Mouse (Mus musculus): Measurements from ENCODE around the gene Tmem176a. TPM values are rescaled to one million over a fixed set of nuclear protein-coding genes. Genes with fewer than 3 reads are reported as not detected.
A peak's percentile ranks its signal among the peaks of the same experiment; 100 is the strongest.
"Not testable (repeated sequence)": the region's sequence is repeated elsewhere in the genome, so short reads cannot be mapped to it uniquely, and the experiment has no call there.

The Tmem176a gene
- polyA plus RNA-seq, 1 experiment from 2014 or later = 37.4 TPM

DNA sequence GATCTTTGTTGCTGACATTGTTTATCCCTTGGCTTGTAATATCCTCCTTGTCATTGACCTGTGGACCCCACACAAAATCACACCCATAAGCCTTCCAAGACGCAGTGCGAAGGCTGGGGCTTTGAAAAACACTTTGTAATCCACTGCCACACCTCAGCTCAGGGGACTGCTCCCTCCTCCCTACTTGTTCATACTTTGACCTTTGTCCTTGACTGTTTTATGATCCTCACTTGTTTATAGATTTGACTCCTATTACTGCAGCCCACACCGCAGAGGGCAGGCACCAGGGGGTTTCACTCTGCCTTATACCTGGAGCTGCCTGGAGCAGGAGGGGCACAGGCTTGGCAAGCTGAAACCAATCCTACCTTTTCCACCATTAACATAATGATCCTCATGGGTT, 24.0 kb downstream of the Tmem176a start:
- Histone ChIP-seq H3K9me3 (no peaks in the 10 kb centered on the region), H3K27me3 (no peaks in the 10 kb centered on the region; the same call in 1 of the 2 replicates), H3K4me3 (replicated peaks) (no peak overlapping the region), H3K9ac (replicated peaks) (no peak overlapping the region), H3K4me1 (replicated peaks) (peaks cover 14% of the 10 kb centered on the region), H3K27ac (0 out of 2 replicates have a peak overlapping the region, but pooled peaks have one; percentile 23), H3K4me2 (no peak overlapping the region), H3K36me3 (no peaks in the 10 kb centered on the region)
- no peak for ATAC-seq (ENCODE audit: insufficient number of reproducible peaks, insufficient read depth, low FRiP score, low TSS enrichment, low read depth)
- WGBS = 20% methylated on average over 3 of the region's 3 CpGs

DNA sequence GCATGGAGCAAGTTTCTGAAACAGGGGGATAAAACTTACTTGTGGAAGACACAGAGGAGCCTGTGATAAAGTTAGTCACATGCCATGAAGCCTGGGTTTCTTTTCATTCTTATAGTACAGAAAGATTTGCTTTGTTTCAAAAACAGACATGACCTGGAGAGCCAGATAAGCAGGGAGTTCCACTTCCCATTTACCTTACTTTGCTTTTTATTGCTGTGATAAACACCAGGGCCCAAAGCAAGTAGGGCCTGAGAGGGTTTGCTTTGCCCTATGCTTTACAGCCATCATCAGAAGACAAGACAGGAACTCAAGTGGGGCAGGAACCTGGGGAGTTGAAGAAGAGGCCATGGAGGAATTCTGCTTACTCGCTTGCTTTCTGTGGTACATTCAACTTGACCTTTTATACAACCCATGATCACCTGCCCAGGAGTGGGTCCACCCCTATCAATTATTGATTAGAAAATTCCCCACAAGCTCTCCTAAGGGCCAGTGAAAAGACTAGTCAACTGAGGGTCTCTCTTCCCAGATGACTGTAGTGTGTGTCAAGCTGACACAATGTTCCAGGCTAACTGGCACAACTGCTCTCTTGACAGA, 24.5 kb downstream of the Tmem176a start:
- H3K4me3 ChIP-seq (replicated peaks) = no peak overlapping the region
- 59% methylated on average over 1 of the region's 1 CpGs for WGBS
- no peaks in the 10 kb centered on the region for H3K9me3 ChIP-seq
- no peak for ATAC-seq (ENCODE audit: insufficient number of reproducible peaks, insufficient read depth, low FRiP score, low TSS enrichment, low read depth)
- H3K36me3 ChIP-seq = no peaks in the 10 kb centered on the region
- H3K4me1 ChIP-seq (replicated peaks) = peaks cover 11% of the 10 kb centered on the region
- no peak overlapping the region for H3K4me2 ChIP-seq
- 0 out of 2 replicates have a peak overlapping the region, but pooled peaks have one; percentile 23 for H3K27ac ChIP-seq
- H3K9ac ChIP-seq (replicated peaks) = no peak overlapping the region
- H3K27me3 ChIP-seq = no peaks in the 10 kb centered on the region; the same call in 1 of the 2 replicates

DNA sequence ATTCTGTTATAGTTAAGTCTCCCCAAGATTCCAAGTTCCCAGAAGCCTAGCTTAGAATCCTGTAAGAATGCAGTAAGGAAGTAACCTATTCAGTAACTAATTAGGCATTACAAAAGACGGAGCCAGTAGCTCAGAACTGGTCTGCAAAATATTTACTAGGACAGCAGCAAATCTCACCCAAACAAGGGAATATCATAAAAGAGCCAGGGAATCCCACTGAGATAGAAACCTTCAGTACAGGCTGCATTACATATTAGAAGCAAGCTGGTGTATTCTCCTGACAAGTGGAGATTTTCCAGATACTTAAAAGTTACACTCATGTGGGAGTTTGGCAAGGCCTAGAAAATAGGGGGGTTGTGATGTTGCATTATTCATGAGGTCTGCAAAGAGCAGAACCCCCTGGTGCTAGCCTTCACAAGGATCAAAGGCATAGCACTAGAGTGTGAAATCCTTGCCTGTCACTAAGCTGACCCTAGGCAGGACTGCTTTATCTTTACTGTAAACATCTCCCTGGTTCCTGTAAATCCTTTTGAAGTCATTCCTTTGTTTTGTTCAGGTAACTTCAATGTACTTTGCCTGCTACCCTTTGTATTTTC, 25.7 kb downstream of the Tmem176a start:
- H3K27ac ChIP-seq; H3K9ac ChIP-seq (replicated peaks); H3K4me2 ChIP-seq; H3K9me3 ChIP-seq; H3K4me3 ChIP-seq (replicated peaks); H3K36me3 ChIP-seq; ATAC-seq (ENCODE audit: insufficient number of reproducible peaks, insufficient read depth, low FRiP score, low TSS enrichment, low read depth); H3K4me1 ChIP-seq (replicated peaks); H3K27me3 ChIP-seq: not testable (repeated sequence)
- 14% methylated on average over 1 of the region's 1 CpGs for WGBS

DNA sequence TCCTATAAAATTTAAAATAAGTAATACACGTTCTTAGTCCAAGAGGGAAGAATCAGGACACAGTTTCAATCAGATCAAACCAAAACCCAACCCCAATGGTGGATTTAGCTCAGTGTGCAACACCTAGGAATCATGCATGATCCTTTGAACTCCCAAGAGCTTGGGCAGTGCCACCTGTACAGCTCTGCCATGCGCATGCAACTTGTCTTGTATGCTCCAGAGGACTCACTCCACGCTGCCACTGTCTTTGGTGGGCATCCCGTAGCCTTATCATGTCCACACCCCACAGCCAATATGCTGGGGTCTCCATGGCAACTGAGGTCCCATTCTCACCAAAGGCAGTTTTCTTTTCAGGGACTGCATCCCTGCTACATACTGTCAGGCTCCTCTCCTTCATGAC, 26.4 kb downstream of the Tmem176a start:
- no peaks in the 10 kb centered on the region for H3K36me3 ChIP-seq
- 72% methylated on average over 4 of the region's 4 CpGs for WGBS
- H3K9me3 ChIP-seq = no peaks in the 10 kb centered on the region
- no peak overlapping the region for H3K27ac ChIP-seq
- H3K4me2 ChIP-seq = no peak overlapping the region
- H3K4me1 ChIP-seq (replicated peaks) = peaks cover 9% of the 10 kb centered on the region
- no peaks in the 10 kb centered on the region; the same call in 1 of the 2 replicates for H3K27me3 ChIP-seq
- H3K4me3 ChIP-seq (replicated peaks) = no peak overlapping the region
- no peak for ATAC-seq (ENCODE audit: insufficient number of reproducible peaks, insufficient read depth, low FRiP score, low TSS enrichment, low read depth)
- no peak overlapping the region for H3K9ac ChIP-seq (replicated peaks)

DNA sequence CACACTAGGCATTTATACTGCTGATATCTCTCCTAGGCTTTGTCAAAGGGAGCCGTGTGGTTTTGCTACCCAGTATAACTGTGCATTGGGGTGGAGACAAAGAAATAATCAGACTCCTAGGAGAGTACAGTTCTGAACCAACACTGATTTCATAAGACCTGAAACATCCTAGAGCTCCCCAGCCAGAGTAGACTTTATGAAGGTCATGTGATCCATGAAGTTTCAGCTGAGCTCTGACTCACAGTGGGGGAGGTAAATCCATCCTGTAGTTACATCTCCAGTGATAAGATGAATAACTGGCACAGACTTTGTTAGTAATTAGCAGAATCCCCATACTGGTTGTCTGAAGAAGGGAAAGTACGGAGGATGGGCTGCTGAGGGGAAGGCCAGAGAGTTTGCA, 29.1 kb downstream of the Tmem176a start:
- Histone ChIP-seq H3K4me3 (replicated peaks) (no peak overlapping the region), H3K4me2 (no peak overlapping the region), H3K4me1 (replicated peaks) (peaks cover 6% of the 10 kb centered on the region), H3K36me3 (no peaks in the 10 kb centered on the region), H3K27ac (no peak overlapping the region), H3K27me3 (no peaks in the 10 kb centered on the region; the same call in 1 of the 2 replicates), H3K9ac (replicated peaks) (no peak overlapping the region), H3K9me3 (no peaks in the 10 kb centered on the region)
- no peak for ATAC-seq (ENCODE audit: insufficient number of reproducible peaks, insufficient read depth, low FRiP score, low TSS enrichment, low read depth)
- WGBS = 85% methylated on average over 2 of the region's 2 CpGs

DNA sequence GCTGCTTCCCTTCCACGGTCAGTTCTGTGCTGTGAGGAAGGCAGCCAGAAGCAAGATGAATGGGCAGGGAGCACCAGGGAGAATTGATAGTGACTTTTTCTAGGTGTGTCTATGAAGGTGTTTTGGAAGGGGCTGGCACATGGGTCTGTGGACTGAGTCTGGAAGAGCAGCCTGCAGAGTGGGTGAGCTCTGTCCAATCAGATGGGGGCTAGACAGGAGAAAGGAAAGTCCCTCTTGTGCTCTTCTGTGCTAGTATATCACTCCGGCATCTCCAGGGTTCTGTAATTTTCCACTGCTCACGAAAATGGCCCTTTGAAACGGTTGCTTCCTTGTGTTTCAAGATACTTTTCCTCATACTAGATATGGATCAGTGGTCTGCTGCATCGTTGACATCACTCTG, 31.9 kb downstream of the Tmem176a start, which contains the start of gene Aoc1:
TSS of gene Aoc1 (plus strand) at position 301 of the 400 bp plus-strand sequence.
- Histone ChIP-seq H3K4me1 (replicated peaks) (no peaks in the 10 kb centered on the region), H3K9me3 (no peaks in the 10 kb centered on the region), H3K4me3 (replicated peaks) (no peak within 1 kb of the TSS), H3K4me2 (no peak within 1 kb of the TSS), H3K27me3 (no peaks in the 10 kb centered on the region; the same call in 1 of the 2 replicates), H3K9ac (replicated peaks) (no peak within 1 kb of the TSS), H3K36me3 (no peaks in the 10 kb centered on the region), H3K27ac (no peak within 1 kb of the TSS)
- 81% methylated on average over 5 of the region's 5 CpGs for WGBS
- ATAC-seq (ENCODE audit: insufficient number of reproducible peaks, insufficient read depth, low FRiP score, low TSS enrichment, low read depth) = no peak

DNA sequence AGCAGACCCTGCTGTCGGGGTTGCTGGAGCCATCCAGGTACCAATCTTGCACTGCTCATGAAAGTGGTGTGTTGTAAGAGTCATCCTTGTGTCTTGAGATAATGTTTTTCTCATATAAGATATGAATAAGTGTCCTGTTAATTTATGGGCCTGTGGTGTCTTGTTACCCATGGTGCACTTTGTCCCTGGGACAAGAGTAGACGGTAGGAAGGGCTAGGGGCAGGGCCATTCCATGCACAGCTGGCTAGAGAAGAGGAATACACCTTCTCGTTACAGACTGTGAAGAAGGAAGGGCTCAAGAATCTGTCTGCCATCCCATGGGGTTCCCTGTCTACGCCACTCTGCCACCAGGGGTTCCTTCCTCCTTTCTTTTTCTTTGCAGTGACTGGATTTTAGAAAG, 33.9 kb downstream of the Tmem176a start:
- 80% methylated on average over 4 of the region's 4 CpGs for WGBS
- Histone ChIP-seq H3K27ac (no peak overlapping the region), H3K4me2 (no peak overlapping the region), H3K9me3 (no peaks in the 10 kb centered on the region), H3K27me3 (no peaks in the 10 kb centered on the region), H3K4me3 (replicated peaks) (no peak overlapping the region), H3K36me3 (no peaks in the 10 kb centered on the region), H3K4me1 (replicated peaks) (no peaks in the 10 kb centered on the region), H3K9ac (replicated peaks) (no peak overlapping the region)
- no peak for ATAC-seq (ENCODE audit: insufficient number of reproducible peaks, insufficient read depth, low FRiP score, low TSS enrichment, low read depth)

DNA sequence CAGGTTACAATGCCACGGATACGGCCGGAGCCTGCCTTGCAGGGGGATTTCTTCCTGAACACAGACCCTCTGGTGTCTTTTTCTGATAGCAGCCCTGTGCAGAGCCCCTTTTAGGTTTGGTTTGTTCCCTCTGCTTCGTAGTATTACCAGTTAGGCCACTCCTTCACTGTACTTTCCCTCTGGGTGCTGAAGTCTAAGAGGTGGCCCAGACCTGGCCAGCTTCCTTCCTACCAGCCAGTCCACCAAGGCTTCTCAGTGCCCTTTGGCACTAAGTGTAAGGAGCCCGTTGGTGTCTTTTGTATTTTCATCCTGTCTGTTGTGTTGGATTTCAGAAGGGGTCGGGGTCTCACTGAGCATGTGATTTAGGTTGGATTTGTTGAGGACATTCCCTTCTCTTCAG, 34.8 kb downstream of the Tmem176a start:
- no peak for ATAC-seq (ENCODE audit: insufficient number of reproducible peaks, insufficient read depth, low FRiP score, low TSS enrichment, low read depth)
- H3K9ac ChIP-seq (replicated peaks) = no peak overlapping the region
- no peaks in the 10 kb centered on the region for H3K9me3 ChIP-seq
- no peaks in the 10 kb centered on the region for H3K36me3 ChIP-seq
- no peaks in the 10 kb centered on the region for H3K27me3 ChIP-seq
- H3K4me1 ChIP-seq (replicated peaks) = no peaks in the 10 kb centered on the region
- 87% methylated on average over 6 of the region's 6 CpGs for WGBS
- H3K27ac ChIP-seq = no peak overlapping the region
- no peak overlapping the region for H3K4me2 ChIP-seq
- no peak overlapping the region for H3K4me3 ChIP-seq (replicated peaks)

DNA sequence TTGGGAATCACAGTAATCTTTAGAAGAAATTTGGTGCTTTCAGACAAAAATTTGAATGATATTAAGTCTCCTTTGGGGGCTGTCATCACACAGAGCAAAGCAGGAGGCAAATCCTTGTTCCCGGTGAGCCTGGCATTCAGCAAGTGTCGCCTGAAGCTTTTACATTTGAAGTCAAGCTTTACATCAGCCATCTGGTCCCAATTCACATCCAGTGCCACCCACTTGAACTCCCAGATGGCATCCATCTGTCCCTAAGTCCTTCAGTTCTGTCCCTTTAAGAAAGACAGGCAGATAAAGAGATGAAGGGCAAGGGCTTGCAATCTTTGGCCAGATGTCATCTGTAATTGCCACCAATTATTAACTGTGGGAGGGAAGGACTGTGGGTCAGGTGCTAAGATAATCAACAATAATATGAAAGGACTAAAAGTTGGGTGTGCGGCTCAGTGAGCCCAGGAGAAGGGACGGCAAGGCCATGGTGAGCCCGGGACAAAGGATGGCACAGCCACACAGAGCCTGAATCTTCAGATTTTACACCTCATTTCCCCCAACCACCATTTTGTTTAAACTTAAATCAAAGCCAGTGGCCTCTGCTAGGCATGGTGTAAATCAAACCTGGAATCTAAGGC, 35.9 kb downstream of the Tmem176a start:
- no peak for ATAC-seq (ENCODE audit: insufficient number of reproducible peaks, insufficient read depth, low FRiP score, low TSS enrichment, low read depth)
- Histone ChIP-seq H3K4me1 (replicated peaks) (no peaks in the 10 kb centered on the region), H3K9ac (replicated peaks) (no peak overlapping the region), H3K27ac (no peak overlapping the region), H3K4me2 (no peak overlapping the region), H3K36me3 (no peaks in the 10 kb centered on the region), H3K27me3 (no peaks in the 10 kb centered on the region), H3K9me3 (no peaks in the 10 kb centered on the region), H3K4me3 (replicated peaks) (no peak overlapping the region)
- 53% methylated on average over 5 of the region's 5 CpGs for WGBS

DNA sequence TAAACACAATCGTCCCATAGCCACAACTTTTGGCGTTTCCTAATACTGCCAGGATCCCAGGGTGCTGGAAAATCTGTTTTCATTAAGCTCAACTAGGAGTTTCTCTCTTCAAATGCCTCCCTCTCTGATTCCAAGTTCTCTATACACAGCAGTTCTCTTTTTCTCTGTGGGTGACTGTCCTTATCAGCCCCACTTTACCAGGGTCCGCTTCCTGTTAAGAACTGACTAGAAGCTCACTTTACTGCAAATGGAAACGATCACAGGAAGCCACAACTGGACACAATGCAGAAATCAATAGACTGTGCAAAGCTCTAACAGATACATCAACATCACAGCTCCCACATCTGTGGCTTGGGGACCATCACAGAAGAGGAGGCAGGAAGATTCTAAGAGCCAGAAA, 53.5 kb downstream of the Tmem176a start:
- H3K9ac ChIP-seq (replicated peaks) = no peak overlapping the region
- no peak overlapping the region for H3K4me2 ChIP-seq
- H3K9me3 ChIP-seq = peaks cover 8% of the 10 kb centered on the region; the same call in 1 of the 2 replicates
- no peaks in the 10 kb centered on the region for H3K4me1 ChIP-seq (replicated peaks)
- no peak overlapping the region for H3K27ac ChIP-seq
- ATAC-seq (ENCODE audit: insufficient number of reproducible peaks, insufficient read depth, low FRiP score, low TSS enrichment, low read depth) = no peak
- no peak overlapping the region for H3K4me3 ChIP-seq (replicated peaks)
- WGBS = 81% methylated on average over 4 of the region's 4 CpGs
- H3K27me3 ChIP-seq = no peaks in the 10 kb centered on the region
- H3K36me3 ChIP-seq = no peaks in the 10 kb centered on the region

DNA sequence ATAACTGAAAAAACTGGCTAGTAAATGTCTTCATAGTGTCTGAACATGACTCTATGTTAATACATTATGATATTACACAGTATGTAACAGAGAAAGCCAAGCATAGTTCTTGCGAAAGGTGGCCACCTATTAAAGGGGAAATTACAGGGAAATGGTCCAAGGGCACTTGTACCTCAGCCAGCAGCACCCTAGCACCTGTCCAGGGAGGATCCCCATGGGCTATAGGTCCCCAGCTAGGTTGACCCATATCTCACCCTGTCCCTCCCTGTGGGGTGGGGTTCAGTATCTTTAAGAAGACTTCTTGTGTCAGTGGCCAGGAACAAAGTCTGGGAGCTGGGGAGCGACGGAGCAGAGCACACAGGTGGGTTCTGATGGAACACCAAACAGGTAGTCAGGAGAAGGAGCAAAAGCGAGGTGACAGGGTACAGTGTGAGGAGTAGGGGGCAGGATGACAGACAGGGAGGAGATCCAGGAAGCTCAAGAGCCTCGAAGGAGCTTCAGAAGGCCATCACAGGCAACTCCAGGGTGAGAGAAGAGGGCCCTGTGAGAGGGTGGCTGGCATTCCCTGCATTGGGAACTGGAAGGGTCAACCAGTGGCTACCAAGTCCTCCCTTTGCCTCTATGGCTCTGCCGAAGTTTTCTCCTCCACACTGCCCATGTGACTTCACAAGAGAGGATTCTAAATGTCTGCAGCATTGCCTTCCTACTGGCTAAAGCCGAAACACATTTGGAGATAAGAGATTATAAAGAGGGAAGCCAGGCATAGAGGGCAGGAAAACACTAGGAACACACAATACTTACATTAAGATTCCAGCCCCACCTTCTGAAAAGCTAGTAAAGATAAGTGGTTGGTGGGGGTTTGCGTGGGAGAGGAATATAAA, 54.5 kb downstream of the Tmem176a start:
- ATAC-seq (ENCODE audit: insufficient number of reproducible peaks, insufficient read depth, low FRiP score, low TSS enrichment, low read depth) = no peak
- Histone ChIP-seq H3K9ac (replicated peaks) (no peak overlapping the region), H3K4me2 (no peak overlapping the region), H3K36me3 (no peaks in the 10 kb centered on the region), H3K4me3 (replicated peaks) (no peak overlapping the region), H3K9me3 (peaks cover 8% of the 10 kb centered on the region; the same call in 1 of the 2 replicates), H3K4me1 (replicated peaks) (no peaks in the 10 kb centered on the region), H3K27ac (no peak overlapping the region), H3K27me3 (no peaks in the 10 kb centered on the region)
- WGBS = 84% methylated on average over 8 of the region's 8 CpGs
